Mouse (Mus musculus) forebrain, embryonic 16.5 days (tissue): ENCODE data around the gene Sgsm2. TPM values are rescaled to one million over a fixed set of nuclear protein-coding genes. Genes with fewer than 3 reads are reported as not detected.

ENCODE experiments used
- ATAC-seq: fragments of 200-750 bp; cut with Nextera tagmentation; 2 replicates; pipeline ENCODE4 v1.8.0; 2017; ENCODE audit warnings: mild to moderate bottlenecking, moderate library complexity
- H3K27ac ChIP-seq: fragments of 300-500 bp; sonication (generic); 2 replicates; pipeline ENCODE4 v1.5.1; 2014; ENCODE audit warnings: low read length, control low read depth
- H3K27me3 ChIP-seq: fragments of 300-500 bp; sonication (generic); replicated peaks from 2 replicates; pipeline ENCODE4 v1.6.1; 2014; ENCODE audit warnings: low read length; ENCODE audit not compliant: control insufficient read depth, insufficient read depth
- H3K36me3 ChIP-seq: fragments of 300-500 bp; sonication (generic); 2 replicates; pipeline ENCODE4 v1.6.1; 2014; ENCODE audit not compliant: control insufficient read depth, insufficient read depth
- H3K4me1 ChIP-seq: fragments of 300-500 bp; sonication (generic); replicated peaks from 2 replicates; pipeline ENCODE4 v1.6.1; 2014; ENCODE audit warnings: low read length; ENCODE audit not compliant: control insufficient read depth, insufficient read depth
- H3K4me2 ChIP-seq: fragments of 300-500 bp; sonication (generic); 2 replicates; pipeline ENCODE4 v1.6.1; 2014; ENCODE audit warnings: mild to moderate bottlenecking, low read length, control low read depth
- H3K4me3 ChIP-seq: fragments of 300-500 bp; sonication (generic); replicated peaks from 2 replicates; pipeline ENCODE4 v1.5.1; 2014; ENCODE audit warnings: mild to moderate bottlenecking, low read length, control low read depth
- H3K9ac ChIP-seq: fragments of 300-500 bp; sonication (generic); replicated peaks from 2 replicates; pipeline ENCODE4 v1.6.1; 2014; ENCODE audit warnings: low read depth, low read length, control low read depth
- H3K9me3 ChIP-seq: fragments of 300-500 bp; sonication (generic); 2 replicates; pipeline ENCODE4 v1.6.1; 2016; ENCODE audit warnings: low read length; ENCODE audit not compliant: control insufficient read depth
- WGBS: fragments of 180-500 bp; shearing (Covaris S2); extraction: QIAGEN DNeasy Blood & Tissue Kit; methylation state at CpG from one replicate; pipeline ENCODE4 v1.1.7; 2014; 5-methylcytosine and 5-hydroxymethylcytosine counted together
- polyA plus RNA-seq: library from polyadenylated mRNA; unstranded; fragments of >200 nt; fragmentation: Nextera tagmentation; extraction: Ambion mirVana; gene quantifications from 2 replicates; pipeline ENCODE4 v1.2.1, GENCODE M21; 2015

Sgsm2 gene
- polyA plus RNA-seq, 1 experiment from 2014 or later, result 18.2 TPM

DNA sequence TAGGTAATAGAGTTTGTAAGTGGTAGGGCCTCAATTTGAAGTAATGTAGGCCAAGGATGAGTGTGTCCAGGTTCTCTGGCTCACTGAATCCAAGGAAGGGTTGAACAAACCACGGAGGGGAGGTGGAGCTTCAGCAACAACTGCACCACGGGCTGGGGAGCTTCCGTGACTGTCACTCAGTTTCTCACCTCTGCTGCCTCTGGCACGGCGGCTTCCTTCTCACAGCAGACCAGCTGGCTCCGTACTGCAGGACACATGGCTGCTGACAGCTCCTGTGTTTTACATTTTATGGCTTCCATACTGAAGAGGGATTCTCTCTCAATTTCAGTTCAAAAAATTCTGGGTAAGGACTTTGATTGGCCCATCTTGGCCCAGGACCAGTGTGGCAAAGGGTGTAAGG is 22.4 kb upstream of the Sgsm2 start:
- Histone ChIP-seq H3K27me3 (no peaks in the 10 kb centered on the region), H3K4me2 (no peak overlapping the region), H3K4me1 (peaks cover 3% of the 10 kb centered on the region), H3K9ac (no peak overlapping the region), H3K9me3 (no peaks in the 10 kb centered on the region), H3K4me3 (no peak overlapping the region), H3K36me3 (peaks cover 9% of the 10 kb centered on the region; the same call in 1 of the 2 replicates), H3K27ac (0 out of 2 replicates have a peak overlapping the region, but pooled peaks have one; percentile 3)
- no peak for ATAC-seq
- 72% methylated on average over 6 of the region's 6 CpGs for WGBS

DNA sequence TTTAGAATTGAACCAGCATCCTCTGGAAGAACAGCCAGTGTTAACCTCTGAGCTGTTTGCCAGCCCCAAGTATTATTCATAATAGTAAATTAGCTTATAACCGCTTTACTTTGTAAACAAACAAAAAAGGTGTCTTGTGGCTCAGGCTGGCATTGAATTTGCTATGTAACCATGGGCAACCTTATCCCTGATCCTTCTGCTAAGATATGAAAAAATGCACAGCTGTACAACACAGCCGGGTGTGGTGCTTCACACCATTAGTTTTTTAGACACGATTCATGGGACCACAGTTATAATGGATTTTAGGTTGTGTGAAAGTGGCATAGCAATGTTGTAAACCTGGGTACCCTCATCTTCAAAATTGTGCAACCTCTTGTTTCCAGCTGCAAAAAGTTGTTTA is 15.6 kb upstream of the Sgsm2 start:
- H3K9ac ChIP-seq, result no peak overlapping the region
- no peak overlapping the region for H3K4me3 ChIP-seq
- WGBS, result 91% methylated on average over 3 of the region's 3 CpGs
- no peaks in the 10 kb centered on the region for H3K27me3 ChIP-seq
- no peak overlapping the region for H3K4me2 ChIP-seq
- no peak overlapping the region for H3K27ac ChIP-seq
- ATAC-seq, result no peak
- no peaks in the 10 kb centered on the region for H3K9me3 ChIP-seq
- peaks cover 11% of the 10 kb centered on the region for H3K36me3 ChIP-seq
- H3K4me1 ChIP-seq, result no peaks in the 10 kb centered on the region

DNA sequence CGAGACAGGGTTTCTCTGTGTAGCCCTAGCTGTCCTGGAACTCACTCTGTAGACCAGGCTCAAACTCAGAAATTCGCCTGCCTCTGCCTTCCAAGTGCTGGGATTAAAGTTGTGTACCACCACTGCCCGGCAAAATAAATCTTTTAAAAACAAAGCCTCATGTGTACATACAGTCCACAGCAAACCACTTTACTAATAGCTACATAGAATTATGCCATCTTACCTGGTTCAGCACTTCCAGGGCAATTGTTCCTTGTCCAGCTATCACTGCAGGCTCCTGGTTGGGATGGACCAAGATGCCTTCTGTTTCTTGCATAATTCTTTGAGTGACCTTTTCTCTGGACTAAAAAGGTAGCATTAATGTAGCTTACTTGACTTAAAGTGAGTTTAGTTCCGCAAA is 13.1 kb upstream of the Sgsm2 start:
- no peaks in the 10 kb centered on the region for H3K4me1 ChIP-seq
- no peak overlapping the region for H3K9ac ChIP-seq
- H3K36me3 ChIP-seq, result peaks cover 32% of the 10 kb centered on the region
- ATAC-seq, result no peak
- H3K4me3 ChIP-seq, result no peak overlapping the region
- H3K27ac ChIP-seq, result no peak overlapping the region
- H3K9me3 ChIP-seq, result no peaks in the 10 kb centered on the region
- no peak overlapping the region for H3K4me2 ChIP-seq
- H3K27me3 ChIP-seq, result no peaks in the 10 kb centered on the region
- 92% methylated on average over 4 of the region's 4 CpGs for WGBS

DNA sequence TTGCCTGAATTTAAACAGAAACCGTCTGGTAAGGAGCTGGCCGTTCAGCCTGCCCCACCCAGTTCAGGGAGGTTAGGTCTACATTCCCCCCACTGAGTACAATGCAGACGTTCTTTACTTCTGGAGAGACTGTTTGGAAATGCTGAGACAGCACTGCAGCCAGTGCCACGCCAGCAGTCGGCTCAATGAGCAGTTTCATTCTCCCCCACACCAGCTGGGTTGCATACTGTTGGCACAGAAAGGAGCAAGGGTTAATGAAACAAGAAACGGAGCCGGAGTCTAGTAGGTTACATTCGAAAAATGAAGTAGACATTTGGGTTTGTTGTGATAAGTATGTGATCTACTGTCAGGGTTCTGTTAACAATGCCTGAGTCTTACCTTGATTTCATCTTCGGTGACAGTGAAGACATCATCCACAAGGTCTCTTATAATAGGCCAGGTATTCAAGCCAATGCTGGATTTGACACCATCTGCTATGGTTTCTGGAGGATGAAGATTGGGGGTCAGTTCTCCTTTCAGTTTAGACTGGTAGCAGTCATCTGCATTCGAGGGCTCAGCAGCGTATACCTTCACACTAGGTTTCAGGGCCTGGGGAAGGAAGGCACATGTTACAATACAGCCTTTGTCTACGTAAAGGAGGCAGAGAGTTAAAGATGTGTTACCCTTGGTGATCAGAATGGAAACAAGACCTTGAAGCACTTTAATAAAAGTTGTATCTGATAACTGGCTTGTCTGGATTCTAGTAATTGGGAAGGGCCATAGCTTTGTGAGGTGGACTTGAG is 11.9 kb upstream of the Sgsm2 start:
- peaks cover 42% of the 10 kb centered on the region for H3K36me3 ChIP-seq
- no peaks in the 10 kb centered on the region for H3K27me3 ChIP-seq
- no peak overlapping the region for H3K4me3 ChIP-seq
- H3K27ac ChIP-seq, result no peak overlapping the region
- no peaks in the 10 kb centered on the region for H3K9me3 ChIP-seq
- H3K4me1 ChIP-seq, result no peaks in the 10 kb centered on the region
- 83% methylated on average over 12 of the region's 12 CpGs for WGBS
- H3K4me2 ChIP-seq, result no peak overlapping the region
- no peak for ATAC-seq
- H3K9ac ChIP-seq, result no peak overlapping the region

DNA sequence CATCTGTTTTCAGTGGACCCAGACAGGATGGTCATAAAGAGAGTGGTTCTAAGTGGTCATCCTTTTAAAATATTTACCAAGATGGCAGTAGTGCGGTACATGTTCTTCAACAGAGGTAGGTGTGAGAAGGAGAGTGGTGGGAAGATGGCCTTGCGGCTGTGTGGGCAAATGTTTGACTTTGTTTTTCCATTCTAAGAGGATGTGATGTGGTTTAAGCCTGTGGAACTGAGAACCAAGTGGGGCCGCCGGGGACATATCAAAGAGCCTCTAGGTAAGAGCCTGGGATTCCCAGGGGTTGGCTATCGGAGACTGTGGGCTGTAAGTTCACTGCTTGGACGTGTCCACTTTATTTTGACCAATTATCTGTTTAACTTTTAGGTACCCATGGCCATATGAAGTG is 11.0 kb upstream of the Sgsm2 start:
- WGBS, result 97% methylated on average over 6 of the region's 6 CpGs
- Histone ChIP-seq H3K9ac (no peak overlapping the region), H3K27me3 (no peaks in the 10 kb centered on the region), H3K4me2 (no peak overlapping the region), H3K4me1 (no peaks in the 10 kb centered on the region), H3K27ac (no peak overlapping the region), H3K9me3 (no peaks in the 10 kb centered on the region), H3K36me3 (peaks cover 48% of the 10 kb centered on the region), H3K4me3 (no peak overlapping the region)
- no peak for ATAC-seq

- no peak overlapping the region for H3K9ac ChIP-seq
- ATAC-seq, result no peak
- H3K36me3 ChIP-seq, result peaks cover 60% of the 10 kb centered on the region
- H3K4me3 ChIP-seq, result no peak overlapping the region
- H3K4me2 ChIP-seq, result no peak overlapping the region
- H3K27me3 ChIP-seq, result no peaks in the 10 kb centered on the region
- no peaks in the 10 kb centered on the region for H3K9me3 ChIP-seq
- 93% methylated on average over 5 of the region's 5 CpGs for WGBS
- H3K27ac ChIP-seq, result no peak overlapping the region
- H3K4me1 ChIP-seq, result peaks cover 10% of the 10 kb centered on the region
These were observed 5.6 kb upstream of the Sgsm2 start for GRCm38 (mm10) chr11:74902416-74902815.

GRCm38 (mm10) chr11:74901555-74901954 is 4.7 kb upstream of the Sgsm2 start:
- no peak for ATAC-seq
- 88% methylated on average over 6 of the region's 6 CpGs for WGBS
- no peaks in the 10 kb centered on the region for H3K9me3 ChIP-seq
- no peaks in the 10 kb centered on the region for H3K27me3 ChIP-seq
- H3K4me3 ChIP-seq, result no peak overlapping the region
- H3K36me3 ChIP-seq, result peaks cover 52% of the 10 kb centered on the region
- H3K4me1 ChIP-seq, result peaks cover 10% of the 10 kb centered on the region
- H3K27ac ChIP-seq, result no peak overlapping the region
- H3K4me2 ChIP-seq, result no peak overlapping the region
- no peak overlapping the region for H3K9ac ChIP-seq

GRCm38 (mm10) chr11:74898517-74898827 is 1.6 kb upstream of the Sgsm2 start:
- ATAC-seq, result no peak
- peak overlapping the region; percentile 85 for H3K4me3 ChIP-seq
- peaks cover 18% of the 10 kb centered on the region for H3K4me1 ChIP-seq
- no peaks in the 10 kb centered on the region for H3K9me3 ChIP-seq
- no peaks in the 10 kb centered on the region for H3K27me3 ChIP-seq
- 0% methylated on average over 7 of the region's 7 CpGs for WGBS
- H3K27ac ChIP-seq, result peak overlapping the region; percentile 81; the same call in 1 of the 2 replicates
- H3K4me2 ChIP-seq, result peak overlapping the region; percentile 84
- peaks cover 27% of the 10 kb centered on the region for H3K36me3 ChIP-seq
- peak overlapping the region; percentile 83 for H3K9ac ChIP-seq

DNA sequence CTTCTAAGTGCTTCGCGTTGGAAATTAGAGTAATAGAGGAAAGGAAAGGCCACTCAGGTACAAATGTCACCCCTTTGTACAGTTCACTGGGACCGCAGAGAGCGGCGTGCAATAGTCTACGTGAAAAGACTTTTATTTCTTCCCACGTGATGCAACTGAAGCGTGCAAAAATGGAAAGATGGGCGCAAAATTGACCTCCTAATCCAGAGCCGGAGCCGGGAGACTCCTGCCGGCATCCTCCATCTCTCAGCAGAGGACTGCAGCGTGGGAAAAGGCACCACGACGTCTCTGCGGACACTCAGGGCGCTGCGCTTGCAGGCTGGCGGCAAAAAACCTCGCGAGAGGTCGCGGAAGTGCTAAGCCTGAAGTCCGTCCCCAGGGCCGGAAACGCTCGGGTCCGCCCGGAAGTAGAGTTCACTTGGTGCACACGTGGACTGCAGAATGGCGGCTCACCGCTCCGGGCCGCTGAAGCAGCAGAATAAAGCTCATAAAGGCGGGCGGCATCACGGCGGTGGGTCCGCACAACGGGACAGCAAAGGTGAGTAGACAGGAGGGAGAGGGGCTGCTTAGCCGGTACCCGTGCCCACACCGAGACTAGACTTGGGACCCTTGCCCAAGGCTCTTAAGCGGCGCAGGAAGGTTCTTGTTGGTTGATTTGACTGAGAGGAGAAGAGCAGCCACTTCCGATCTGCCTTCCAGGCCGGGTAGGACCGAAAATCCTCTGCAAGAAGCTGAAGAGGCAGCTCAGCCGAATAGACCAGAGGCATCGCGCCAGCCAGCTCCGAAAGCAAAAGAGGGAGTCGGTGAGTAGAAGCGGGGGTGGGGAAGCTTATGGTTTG is 1.0 kb upstream of the Sgsm2 start, which contains the start of gene Tsr1:
Gene Tsr1 (plus strand): TSS at position 394 of the 839 bp plus-strand sequence.
- H3K4me2 ChIP-seq, result peak within 1 kb of the TSS; percentile 84
- peak; percentile 86 for ATAC-seq
- no peaks in the 10 kb centered on the region for H3K9me3 ChIP-seq
- H3K4me1 ChIP-seq, result peaks cover 18% of the 10 kb centered on the region
- under 1% methylated on average over 54 of the region's 54 CpGs for WGBS
- peak within 1 kb of the TSS; percentile 81 for H3K27ac ChIP-seq
- H3K36me3 ChIP-seq, result peaks cover 23% of the 10 kb centered on the region
- H3K9ac ChIP-seq, result peak within 1 kb of the TSS; percentile 83
- peak within 1 kb of the TSS; percentile 85 for H3K4me3 ChIP-seq
- H3K27me3 ChIP-seq, result no peaks in the 10 kb centered on the region
